Mouse (Mus musculus) splenic B cell, adult 2 months (primary cell): Measurements from ENCODE around the gene Pla2g2f.

Experiments used
- DNase-seq: peaks from one replicate; pipeline ENCODE4 v3.0.0-alpha.2; 2011; ENCODE audit warnings: low read depth, low spot score
- H3K27me3 ChIP-seq: 2 replicates; pipeline ENCODE4 v1.6.1; 2012; ENCODE audit warnings: mild to moderate bottlenecking, low read length, moderate library complexity, mixed read lengths; ENCODE audit not compliant: control insufficient read depth, poor library complexity, insufficient read depth, severe bottlenecking
- H3K36me3 ChIP-seq: 2 replicates; pipeline ENCODE4 v1.6.1; 2012; ENCODE audit warnings: mild to moderate bottlenecking, low read length, moderate library complexity, mixed read lengths; ENCODE audit not compliant: control insufficient read depth, poor library complexity, insufficient read depth, severe bottlenecking

Gene Pla2g2f

DNA sequence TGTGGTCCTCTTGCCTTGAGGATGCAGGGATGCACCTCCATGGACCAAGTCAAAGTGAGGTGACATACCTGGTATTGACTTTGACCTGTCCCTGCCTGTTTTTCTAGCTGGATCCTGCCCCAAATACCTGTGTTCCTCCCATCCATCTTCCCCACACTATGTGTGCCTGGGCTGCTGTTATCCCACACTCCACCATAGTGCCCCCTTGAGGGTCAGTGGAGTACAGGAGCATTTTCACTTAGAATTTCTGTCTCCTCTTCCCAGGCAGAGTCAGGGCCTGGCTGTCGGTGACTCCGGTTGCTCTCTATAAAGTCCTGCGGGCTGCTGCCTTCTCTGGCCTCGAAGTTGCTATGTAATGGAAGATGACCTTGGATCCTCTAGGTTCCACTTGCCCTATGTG is 28.3 kb upstream of the Pla2g2f start:
- H3K36me3 ChIP-seq = no peaks in the 10 kb centered on the region
- no peaks in the 10 kb centered on the region; the same call in 1 of the 2 replicates for H3K27me3 ChIP-seq
- no peak for DNase-seq

DNA sequence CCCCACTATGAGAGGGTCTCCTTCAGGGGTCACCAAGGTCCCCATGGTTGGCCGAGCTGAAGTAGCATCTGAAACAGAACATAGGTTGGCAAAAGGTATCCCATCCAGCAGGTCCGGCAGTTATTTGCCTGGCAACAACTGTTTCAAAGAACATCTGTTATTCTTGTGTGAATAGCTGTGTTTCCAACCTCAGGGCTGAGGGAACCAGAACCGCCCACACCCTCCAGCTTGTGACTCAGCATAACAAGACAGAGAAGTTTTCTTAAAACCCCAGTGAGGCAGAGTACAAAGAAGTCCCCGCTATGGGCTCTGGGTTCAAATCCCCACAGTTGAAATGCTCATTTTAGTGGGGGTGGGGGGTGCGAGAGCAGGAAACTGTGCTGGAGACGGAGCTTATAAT is 24.7 kb upstream of the Pla2g2f start:
- Histone ChIP-seq H3K27me3 (no peaks in the 10 kb centered on the region), H3K36me3 (no peaks in the 10 kb centered on the region)
- DNase-seq = no peak

DNA sequence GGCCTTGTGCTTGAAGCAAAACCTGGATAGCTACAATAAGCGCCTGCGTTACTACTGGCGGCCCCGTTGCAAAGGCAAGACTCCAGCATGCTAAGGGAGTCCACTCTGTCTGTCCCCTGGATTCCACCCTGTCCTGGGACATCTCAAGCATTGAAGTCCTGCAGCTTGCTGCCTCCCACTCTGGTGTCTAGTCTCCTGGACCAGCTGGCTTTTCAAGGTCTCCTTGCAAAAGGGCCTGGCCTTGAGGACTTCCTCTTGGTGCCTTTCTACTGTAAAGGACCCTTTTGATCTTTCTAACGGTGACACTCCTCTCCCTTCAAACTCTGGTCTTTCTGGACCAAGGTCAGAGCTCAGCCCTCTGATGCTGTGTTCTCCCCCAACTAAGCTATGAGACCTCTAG is 22.9 kb upstream of the Pla2g2f start:
- Histone ChIP-seq H3K27me3 (no peaks in the 10 kb centered on the region), H3K36me3 (no peaks in the 10 kb centered on the region)
- DNase-seq = no peak

DNA sequence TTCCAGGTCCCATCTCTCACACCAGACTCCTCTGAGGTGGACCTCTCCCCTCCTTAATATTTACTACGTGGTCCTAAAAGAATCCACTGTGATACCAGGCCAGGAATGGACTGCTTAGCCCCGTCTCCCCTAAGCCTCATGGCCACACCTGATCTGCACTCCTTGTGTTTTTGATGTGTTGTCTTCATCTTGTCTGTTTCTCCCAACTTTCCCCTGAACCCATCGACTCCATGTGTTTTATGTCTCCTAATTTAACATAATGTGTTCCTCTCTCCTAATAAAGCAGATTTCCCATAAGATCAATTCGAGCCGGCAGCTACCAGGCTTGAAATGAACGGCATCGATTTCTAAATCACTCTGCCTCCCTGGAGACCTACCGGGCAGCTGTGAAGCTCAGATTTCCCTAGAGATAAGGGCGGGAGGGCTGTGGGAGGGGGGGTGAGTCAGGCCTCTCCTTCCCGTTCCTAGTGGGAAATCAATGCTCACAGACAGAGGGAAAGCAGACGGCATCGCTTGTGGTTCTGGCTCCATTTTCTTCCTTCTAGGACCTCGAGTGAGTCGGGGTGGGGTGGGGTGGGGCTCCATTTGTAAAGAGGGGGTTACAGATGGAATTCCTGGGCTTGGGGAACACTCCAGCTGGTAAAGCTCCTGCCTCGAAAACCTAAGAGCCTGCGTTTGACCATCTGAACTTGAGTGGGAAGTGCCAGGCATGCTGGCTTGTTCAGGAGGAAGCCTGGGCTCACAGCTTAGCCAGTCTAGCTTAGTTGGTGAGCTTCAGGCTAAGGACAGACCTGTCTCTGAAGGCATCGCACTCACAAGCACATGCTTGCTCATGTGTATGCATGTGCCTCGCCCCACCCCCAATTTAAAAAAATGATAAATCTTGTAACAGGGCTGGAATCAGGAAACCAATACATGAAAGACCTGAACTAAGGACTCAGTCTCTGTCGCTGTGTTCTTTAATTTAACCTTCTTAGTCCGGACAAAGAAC is 20.3 kb upstream of the Pla2g2f start:
- H3K27me3 ChIP-seq = no peaks in the 10 kb centered on the region
- DNase-seq = no peak
- H3K36me3 ChIP-seq = no peaks in the 10 kb centered on the region

DNA sequence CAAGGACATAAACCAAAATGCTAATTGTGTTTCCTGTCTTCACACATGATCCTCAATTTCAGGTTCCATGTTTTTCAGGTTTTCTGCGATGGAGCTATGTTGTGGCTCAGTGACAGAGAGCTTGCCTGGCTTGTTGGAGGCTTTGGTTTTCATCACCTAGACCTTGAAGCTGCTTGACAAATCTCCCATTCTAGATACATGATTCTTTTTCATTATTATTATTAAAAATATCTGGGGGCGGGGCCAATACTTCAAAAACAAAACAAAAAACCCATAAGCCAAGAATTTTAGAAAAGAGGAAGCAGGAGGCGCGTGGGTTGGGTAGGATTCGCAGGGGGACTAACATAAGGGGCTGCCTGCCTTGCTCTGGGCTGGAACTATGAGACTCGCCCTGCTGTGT is 18.0 kb upstream of the Pla2g2f start, which contains the start of gene Pla2g2d:
Gene Pla2g2d (plus strand): TSS at position 301 of the 400 bp plus-strand sequence.
- Histone ChIP-seq H3K36me3 (no peaks in the 10 kb centered on the region), H3K27me3 (no peaks in the 10 kb centered on the region)
- DNase-seq = no peak

DNA sequence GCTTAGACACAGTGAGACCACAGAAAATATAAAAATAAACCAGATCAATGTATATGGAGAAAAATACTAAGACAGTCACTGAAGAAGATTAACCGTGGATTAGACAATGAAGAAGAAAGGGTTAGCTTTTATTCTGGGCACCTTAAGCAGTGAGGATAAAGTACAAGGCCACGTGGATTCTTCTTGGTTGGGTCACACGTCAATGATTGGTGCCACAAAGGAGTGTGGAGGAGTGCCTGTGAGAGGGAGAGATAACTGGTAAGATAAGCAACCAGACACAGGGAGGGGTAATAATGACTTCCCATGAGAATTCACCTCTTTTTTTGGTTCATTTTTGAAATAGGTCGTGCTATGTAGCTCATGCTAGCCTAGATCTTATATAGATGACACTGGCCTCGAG is 15.0 kb upstream of the Pla2g2f start:
- Histone ChIP-seq H3K27me3 (no peaks in the 10 kb centered on the region), H3K36me3 (no peaks in the 10 kb centered on the region)
- no peak for DNase-seq

DNA sequence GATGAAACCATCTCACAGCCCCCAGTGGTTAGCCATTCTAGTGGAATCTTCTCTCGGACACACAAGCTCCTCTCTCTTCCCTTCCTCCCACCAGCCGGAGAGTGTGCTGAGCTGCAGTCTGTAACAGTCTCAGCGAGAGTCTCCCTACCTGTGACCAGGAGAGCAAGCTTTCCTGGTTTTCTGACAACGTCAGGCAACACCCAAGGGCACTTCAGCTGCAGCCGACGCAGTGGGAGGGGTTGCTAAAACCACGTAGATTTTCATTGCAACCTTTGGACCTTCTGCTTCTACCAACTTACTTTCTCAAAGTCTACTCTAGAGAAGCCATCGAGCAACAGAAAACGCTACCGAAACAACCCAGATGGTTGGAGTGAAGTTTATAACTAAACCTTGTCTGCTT is 14.5 kb upstream of the Pla2g2f start:
- no peaks in the 10 kb centered on the region for H3K36me3 ChIP-seq
- H3K27me3 ChIP-seq = no peaks in the 10 kb centered on the region
- DNase-seq = no peak

DNA sequence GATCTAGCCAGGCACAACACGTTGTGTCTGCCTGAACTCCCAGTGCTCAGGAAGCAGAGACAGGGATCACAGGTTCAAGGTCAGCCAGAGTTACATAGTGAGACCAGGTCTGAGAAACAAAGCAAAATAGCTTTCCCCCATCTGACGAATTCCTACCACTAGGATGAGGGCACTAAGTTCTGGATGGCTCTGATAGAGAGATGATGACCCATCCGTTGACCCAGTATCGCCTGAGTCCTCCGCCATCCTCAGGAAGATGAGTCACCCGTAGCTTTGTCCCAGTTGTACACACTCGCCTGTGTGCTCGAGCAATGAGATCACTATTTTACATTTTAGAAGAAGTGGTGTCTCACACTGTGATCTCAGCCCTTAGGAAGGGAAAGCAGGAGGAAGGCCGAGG is 4.8 kb upstream of the Pla2g2f start:
- no peak for DNase-seq
- no peaks in the 10 kb centered on the region for H3K27me3 ChIP-seq
- H3K36me3 ChIP-seq = no peaks in the 10 kb centered on the region

DNA sequence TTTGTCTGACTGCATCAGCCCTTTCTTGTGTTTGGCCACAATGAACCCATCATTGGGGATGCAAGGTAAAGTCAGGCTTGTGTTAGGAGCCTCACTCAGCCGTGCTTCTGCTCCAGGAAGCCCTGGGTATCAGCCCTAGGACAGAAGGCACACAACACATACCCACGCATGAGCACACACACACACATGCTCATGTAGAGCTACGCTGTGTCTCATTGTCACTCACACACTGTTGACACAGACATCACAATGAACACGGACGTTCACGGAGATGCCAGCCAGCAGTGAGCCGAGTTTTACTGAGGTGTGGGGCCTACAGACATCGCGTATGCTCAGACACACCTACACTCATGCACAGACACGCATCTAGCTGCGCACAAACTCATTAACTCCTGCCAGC is 1.4 kb downstream of the Pla2g2f start:
- Histone ChIP-seq H3K27me3 (no peaks in the 10 kb centered on the region), H3K36me3 (no peaks in the 10 kb centered on the region)
- DNase-seq = no peak

DNA sequence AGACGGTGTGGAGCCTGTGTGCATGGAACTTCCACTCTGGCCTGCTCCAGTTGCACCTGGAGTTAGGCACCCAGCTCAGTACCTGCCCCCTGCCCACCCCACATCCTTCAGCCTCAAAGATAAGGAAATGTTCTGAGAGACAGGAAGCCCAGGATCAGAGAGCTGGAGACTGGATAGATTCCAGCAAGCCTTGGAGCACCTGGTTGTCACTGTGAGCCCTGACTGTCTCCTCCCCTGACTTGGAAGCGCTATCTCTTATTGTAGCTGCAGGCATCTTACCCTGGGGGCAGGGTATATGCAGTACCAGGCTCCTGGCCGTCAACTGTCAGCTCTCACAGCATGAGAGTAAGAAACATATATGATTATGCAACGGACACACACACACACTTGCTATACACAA is 2.0 kb downstream of the Pla2g2f start:
- Histone ChIP-seq H3K27me3 (no peaks in the 10 kb centered on the region), H3K36me3 (no peaks in the 10 kb centered on the region)
- no peak for DNase-seq

DNA sequence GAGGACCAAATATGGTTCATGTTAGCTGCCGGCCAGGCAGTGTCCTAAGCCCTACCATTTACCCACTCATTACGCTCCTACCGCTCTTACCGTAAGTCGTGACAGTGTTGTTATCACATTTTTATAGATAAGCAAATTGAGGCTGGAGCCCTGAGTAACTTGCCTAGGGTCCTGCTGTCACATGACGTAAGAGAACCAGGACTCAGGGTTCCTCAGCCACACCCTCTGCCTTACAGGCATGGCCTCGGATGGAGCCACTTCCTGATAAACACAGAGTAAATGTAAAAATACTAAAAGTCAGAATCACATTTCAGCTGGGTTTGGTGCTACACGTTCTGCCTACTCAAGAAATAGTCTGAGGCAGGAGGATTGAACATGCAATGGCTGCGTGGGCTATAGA is 3.0 kb downstream of the Pla2g2f start:
- no peaks in the 10 kb centered on the region for H3K36me3 ChIP-seq
- no peaks in the 10 kb centered on the region for H3K27me3 ChIP-seq
- no peak for DNase-seq

DNA sequence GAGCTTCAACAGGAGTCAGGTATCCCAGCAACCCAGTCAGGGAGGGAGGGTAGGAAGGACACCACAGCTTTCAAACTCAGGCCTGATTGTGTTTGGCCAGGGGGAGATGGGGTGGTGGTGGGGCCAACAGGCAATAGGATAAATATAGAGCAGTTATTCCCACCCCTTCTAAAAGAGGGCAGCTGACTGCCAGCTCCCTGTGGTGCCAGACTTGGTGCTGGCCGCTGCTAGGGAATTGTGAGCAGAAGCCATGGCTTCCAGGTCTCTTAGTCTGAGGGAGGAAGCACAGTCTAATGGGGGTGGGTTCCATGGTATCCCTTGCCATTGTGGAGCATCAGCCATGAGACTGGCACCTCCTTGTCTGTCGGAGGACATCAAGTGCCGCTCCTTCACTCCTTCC is 3.8 kb downstream of the Pla2g2f start:
- Histone ChIP-seq H3K36me3 (no peaks in the 10 kb centered on the region), H3K27me3 (no peaks in the 10 kb centered on the region)
- no peak for DNase-seq

DNA sequence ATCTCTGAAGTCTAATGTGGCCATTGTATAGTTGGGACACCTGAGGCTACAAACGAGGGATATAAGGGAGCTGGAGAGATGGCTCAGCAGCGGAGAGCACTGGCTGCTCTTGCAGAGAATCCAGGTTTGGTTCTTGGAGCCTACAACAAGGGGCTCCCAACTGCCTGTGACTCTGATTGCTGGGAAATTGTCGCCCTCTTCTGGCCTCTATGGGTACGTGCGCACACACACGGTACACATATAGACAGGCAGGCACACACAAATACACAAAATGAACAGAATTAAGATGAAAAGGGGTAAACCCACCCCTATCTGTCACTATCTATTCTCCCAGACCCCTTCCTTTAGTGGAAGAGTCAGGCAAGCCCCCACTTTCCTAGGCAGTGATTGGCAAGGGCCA is 4.8 kb downstream of the Pla2g2f start:
- no peak for DNase-seq
- no peaks in the 10 kb centered on the region for H3K27me3 ChIP-seq

DNA sequence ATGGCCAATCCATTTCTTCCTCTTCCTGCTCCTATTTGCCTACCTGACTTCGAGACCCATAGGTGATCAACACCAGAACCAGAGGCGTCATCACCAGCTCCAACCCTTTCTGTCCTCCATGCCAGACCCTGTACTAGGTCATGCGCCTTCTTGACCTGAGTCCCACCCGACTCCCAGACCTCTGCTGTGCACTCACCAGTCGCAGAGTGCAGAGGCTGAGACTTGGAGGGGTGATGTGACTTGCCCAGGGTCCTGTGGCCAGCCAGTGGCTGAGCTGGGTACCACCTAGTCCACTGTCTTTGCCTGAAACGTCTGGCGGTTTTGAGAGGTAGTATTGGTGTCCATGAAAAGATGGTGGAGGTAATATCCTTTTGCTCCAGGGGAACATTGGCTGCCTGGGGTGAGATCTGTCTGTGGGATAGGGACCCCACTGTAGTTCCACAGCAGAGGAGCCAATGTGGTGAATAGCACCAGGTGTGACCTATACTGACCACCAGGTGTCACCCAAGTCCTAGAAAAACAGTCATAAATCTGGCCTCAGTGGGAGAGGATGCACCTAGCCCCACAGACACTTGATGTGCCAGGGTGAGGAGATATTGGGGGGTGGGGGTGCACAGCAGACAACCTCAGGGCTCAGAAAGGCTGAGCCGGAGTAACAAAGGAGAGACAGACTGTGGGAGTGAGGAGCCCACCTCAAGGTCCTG is 8.9 kb downstream of the Pla2g2f start:
- DNase-seq = peak; percentile 33
- H3K27me3 ChIP-seq = no peaks in the 10 kb centered on the region

More for the DNA sequence above, 4.8 kb downstream of the Pla2g2f start:
- no peaks in the 10 kb centered on the region for H3K36me3 ChIP-seq

DNA sequence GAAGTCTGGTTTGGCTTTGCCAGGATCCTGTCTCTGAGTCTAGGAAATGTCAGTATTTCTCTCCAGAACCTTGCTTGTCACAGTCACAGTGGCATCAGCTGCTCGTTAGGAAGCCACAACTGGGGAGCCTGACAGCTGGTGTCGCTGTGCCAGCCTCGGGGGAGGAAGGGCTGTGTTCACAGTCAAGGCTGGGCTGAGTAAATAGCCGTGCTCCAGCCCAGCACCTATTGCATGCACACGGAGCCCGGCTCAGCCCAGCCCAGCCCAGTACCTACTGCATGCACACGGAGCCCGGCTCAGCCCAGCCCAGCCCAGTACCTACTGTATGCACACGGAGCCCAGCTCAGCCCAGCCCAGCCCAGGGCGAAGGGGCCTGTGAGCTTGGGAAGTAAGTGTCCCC is 9.6 kb downstream of the Pla2g2f start:
- no peak for DNase-seq
- Histone ChIP-seq H3K36me3 (no peaks in the 10 kb centered on the region), H3K27me3 (no peaks in the 10 kb centered on the region)

More for the DNA sequence above, 8.9 kb downstream of the Pla2g2f start:
- no peaks in the 10 kb centered on the region for H3K36me3 ChIP-seq
